Mouse (Mus musculus): ENCODE data around the gene Cnot11. TPM values are rescaled to one million over a fixed set of nuclear protein-coding genes. Genes with fewer than 3 reads are reported as not detected.
A peak's percentile ranks its signal among the peaks of the same experiment; 100 is the strongest.

The Cnot11 gene
- total and polyA plus RNA-seq, 3 experiments = 18.5 to 38.9 (median 23.2) TPM

DNA sequence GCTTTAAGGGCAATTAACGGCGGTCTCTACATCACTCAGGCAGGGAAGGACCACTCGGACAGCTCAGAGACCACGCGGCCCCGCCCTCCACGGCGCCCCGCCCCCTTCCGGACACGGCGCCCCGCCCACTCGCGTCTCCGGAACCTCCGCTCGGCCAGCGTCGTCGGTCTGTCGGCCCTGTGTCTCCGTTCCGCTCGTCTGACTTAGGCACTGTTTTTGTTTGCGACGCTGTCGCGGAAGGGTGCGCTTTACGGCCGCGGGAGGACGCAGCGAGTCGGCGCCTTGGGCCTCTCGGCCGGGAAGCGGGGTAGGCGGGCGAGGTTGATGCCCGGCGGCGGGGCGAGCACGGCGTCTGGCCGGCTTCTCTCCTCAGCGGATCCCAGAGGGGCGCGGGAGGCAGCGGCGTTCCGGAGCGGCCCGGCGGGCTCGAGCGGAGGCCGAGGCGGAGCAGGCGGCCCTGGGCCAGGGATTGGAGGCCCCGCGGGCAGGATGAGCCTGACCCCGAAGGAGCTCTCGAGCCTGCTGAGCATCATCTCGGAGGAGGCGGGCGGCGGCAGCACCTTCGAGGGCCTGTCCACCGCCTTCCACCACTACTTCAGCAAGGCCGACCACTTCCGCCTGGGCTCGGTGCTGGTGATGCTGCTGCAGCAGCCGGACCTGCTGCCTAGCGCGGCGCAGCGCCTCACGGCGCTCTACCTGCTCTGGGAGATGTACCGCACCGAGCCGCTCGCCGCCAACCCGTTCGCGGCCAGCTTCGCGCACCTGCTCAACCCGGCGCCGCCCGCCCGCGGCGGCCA, 921 bp downstream of the Cnot11 start:
- DNase-seq = peak; percentile 99

DNA sequence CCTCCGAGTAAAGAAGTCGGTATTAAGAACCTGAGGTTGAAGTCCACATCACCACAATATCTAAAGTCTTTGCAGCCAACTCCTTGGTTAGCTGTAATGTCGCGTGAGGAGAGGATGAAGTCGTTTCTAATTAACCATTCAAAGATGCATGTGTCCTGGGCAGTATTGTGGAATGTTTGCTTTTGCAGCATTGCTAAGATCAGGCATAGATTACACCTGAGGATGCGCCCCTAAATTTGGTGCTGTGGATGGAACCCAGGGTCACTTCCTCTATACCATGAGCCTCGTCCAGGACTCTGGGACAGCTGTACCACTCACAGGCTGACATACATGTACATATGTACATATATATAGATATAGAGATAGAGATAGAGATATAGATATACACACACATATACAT, 1.9 kb downstream of the Cnot11 start:
- DNase-seq = no peak

DNA sequence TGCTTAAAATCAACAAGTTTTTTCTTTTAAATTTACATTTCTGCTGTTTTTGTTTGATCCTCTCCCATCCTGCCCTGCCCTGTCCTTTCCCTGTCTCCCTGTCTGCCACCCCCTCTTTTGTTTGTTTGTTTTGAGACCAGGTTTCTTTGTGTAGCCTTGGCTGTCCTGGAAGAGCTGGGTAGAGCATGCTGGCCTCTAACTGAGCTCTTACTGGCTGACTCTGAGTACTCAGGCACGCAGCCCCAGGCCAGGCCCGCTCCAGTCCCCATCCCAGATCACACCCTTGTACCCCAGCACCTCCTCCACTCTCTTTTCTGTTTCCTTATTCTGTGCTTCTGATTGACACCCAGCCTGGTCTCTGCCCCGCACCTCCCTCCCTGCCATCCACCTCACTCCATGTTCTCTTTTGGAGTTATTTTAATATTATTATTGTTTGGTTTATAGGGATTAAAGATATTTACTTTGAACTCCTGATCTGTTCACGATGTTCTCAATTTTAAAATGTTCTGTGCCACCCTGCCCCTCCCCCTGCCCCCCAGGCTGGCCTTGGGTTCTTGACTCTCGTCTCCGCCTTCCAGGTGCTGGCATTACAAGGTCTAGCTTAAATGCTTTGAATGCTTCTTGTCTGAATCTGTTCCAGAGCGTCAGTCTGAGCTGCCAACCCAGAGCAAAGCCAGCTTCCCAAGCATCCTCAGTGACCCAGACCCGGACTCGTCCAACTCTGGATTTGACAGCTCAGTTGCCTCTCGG, 3.0 kb downstream of the Cnot11 start:
- peak; percentile 39 for DNase-seq

DNA sequence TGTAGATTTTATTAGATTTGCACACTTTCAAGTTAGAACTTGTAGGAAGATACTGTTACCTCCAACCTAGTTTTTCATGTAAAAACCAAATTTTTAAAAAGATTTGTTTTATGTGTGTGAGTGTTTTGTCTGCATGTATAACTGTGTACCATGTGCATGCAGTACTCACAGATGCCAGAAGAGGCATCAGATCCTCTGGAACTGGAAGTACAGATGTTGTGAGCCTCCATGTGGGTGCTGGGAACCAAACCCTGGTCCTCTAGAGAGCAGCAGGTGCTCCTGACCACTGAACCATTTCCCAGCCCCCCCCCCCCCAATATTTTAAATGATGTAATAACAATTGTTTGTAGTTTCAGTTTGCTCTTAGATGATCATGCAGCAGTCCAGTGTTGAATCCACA, 5.8 kb downstream of the Cnot11 start:
- no peak for DNase-seq

DNA sequence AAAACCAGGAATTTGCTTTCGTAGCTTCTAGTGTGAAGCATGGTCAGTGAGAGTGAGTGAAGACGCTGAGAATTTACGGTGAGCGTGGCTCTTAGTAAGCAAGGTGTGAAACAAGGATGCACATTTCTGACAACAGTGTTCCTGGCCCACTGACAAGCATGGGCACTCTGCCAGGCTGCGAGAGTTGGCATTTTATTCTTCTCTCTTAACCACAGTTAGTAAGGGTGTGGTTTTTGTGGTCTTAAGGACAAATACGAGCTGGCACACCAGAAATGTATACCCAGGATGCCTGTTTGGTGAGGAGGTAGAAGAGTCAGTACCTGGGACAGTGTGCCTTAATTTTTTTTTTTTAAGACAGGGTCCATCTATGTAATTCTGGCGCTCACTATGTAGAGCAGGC, 10.8 kb downstream of the Cnot11 start:
- DNase-seq = no peak

DNA sequence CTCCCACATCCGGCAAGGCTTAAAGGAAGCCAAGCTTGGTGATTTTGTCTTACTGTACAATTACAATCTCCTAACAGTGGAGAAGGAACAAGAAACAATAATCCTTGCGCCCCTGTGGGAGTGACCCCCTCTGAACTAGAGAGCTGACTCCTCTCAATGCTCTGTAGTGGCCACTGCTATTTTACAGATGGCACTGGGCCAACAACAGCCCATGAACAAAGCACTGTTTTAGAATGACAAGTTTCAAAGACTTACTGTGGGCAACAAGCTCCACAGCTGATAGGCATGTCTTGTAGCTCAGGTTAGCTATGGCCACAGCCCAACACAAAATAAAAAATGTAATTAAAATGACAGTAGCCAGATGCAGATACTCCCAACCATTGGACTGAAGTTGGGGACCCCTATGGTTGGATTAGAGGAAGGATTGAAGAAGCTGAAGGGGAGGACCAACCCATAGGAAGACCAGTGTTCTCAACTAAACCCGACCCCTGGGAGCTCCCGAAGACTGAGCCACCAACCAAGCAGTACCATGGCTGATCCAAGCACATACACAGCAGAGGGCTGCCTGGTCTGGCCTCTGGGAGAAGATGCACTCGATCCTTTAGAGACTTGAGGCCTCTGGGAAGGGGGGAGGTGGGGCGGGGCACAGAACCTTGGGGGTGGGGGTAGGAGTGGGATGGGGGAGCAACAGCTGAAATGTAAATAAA, 11.5 kb downstream of the Cnot11 start:
- no peak for DNase-seq

DNA sequence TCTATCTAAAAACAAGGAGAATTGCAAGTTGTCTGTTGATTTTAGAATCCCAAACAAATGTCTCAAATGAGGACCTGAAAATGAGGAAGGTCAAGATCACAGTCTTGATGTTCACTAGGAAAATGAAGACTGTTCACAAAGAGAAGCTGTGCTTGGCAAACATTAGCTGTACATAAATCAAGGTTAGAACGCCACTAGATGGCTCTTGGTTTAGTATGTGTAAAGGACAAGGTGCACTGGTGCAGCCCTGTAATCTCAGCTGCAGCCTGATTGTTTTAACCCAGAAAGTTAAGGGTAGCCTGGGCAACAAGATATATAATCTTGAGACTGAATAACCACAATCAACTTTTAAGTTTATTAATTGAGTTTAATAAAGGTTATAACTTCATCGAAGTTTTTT, 12.4 kb downstream of the Cnot11 start:
- no peak for DNase-seq

DNA sequence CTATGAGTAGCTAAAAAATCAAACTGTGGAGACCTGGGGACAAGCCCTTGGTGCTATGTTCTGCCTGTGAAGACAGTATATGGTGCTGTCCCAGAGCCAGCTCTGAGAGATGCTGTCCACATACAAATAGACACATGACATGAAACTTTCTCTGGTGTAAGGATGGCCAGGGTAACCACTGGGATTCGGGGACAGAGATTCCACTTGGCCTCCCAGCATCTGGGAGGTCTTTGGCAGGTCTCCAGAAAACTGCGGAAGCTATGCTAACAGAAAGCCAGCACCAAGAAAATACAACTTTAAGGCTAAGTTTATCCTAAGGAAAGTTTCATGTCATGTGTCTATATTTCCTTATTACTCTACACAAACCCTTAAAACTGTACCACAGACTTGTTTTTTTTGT, 15.0 kb downstream of the Cnot11 start:
- no peak for DNase-seq

DNA sequence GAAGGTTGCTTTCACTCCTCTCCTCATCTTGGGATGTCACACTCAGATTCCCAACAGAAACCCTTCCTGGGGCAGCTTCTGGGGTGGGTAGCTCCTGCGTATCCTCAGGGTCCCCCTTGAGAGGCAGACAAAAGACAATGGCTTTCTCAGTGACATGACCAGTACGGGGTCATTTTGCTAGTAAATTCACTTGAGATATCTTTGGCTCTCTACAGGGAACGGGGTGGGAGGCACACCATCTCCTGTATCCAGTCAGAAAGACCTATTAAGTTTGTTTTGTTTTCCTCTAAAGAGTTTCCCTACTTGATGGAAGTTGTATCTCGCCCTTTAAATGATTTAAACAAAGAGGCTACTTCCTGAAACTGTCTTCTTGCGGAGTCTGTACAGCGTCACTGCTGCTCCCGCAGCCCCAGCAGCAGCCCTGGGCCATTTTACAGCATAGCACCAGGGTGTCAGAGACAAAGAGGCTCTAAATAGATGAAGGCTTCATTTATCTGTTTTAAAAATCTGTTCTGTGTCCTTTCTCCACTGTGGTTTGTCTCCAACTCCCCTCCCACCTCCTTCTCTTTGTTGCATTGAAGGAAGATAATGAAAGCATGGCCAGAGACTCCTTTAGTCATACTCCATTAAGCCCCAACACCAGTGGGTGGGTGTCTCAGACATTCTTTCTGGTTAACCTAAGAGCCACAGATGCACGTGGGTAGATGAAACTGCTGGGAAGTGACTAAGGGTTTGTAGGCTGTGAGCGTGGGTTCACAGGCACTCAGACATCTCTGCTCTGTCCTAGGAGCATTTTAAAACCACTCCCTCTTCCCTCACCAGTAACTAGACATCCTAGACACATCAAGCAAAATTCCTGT, 21.0 kb downstream of the Cnot11 start:
- no peak for DNase-seq

DNA sequence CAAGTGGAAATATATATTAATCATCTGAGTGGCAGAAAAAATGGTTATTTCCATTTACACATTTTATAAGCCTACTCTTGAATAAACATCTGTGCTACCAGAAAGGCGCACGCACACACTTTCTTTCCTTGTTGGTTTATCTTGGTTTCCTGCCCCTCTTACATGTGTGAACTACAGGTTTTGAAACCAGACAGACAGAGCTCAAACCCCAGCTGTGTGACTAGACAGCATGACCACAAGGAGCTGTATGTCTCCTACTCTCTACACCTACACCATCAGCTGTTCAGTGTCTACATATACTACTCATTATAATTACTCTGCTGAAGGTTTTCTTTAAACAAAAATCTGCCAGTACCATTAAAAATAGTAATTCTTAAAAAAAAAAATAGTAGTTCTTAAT, 24.2 kb downstream of the Cnot11 start:
- DNase-seq = no peak

DNA sequence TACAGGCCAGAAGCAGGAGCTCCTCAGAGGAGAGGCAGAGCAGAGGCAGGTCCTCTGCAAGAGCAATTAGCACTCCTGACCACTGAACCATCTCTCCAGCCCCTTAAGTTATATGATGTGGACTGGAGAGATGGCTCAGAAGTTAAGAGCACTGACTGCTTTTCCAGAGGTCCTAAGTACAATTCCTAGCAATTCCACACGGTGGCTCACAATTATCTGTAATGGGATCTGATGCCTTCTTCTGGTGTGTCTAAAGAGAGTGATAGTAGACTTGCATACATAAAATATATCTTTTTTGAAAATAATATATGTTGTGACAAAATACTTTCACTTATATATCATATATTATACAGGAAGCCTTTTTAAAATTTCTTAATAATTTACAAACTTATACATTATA, 27.1 kb downstream of the Cnot11 start:
- DNase-seq = no peak

DNA sequence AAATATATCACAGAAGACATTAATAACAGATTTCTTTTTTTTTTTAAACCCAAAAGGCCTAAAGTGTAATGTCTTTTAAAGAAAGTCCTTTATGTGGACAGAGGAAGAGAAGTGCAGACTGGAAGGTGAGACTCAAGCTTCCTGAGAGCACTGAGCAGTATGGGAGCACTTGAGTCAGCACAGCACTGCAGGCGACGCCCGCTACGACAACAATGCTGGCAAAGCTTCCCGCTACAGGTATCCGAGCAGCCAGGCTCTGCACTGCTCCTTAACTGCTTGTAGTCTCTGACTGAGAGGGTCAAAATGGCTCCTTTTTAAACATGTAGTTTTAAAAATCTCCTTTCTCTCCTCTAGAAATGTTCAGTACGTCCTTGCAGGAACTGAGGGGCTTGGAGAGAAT, 28.4 kb downstream of the Cnot11 start:
- DNase-seq = no peak

DNA sequence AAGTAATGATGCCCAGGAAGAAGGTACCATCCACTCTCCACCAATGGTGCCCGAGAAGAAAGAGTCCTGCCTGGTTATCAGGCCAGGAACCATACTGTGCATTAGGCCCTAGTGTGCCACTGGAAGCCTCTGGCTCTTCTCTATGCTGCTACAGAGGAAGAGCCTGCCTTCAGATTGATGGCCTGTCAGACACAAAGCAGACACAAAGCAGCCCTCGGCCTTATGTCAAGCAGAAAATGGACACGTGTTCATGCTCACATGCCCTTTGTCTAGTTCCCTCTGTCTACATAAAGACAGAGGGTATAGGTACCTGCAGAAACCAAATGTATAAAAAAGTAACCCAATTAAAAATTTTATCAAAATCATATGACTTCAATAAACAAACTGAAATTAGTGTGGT, 29.8 kb downstream of the Cnot11 start:
- DNase-seq = no peak

DNA sequence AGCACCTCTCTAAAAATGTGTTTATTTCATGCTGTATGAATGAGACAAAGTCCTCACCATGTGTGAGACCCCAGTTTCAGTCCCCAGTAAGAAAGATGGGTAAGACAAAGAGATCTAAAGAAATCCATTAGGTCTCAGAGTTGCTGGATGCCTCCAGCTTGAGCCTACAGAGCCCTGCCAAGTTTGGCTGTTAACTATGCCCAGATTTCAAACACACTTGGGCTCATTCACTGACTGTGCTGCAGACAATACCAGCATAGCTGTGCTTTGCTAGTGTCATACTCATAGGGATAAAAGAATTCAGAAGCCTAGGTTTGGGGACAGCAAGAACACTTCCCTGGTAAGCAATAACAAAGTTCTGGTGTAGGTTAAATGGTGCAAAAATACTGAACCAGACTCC, 33.3 kb downstream of the Cnot11 start:
- DNase-seq = no peak

DNA sequence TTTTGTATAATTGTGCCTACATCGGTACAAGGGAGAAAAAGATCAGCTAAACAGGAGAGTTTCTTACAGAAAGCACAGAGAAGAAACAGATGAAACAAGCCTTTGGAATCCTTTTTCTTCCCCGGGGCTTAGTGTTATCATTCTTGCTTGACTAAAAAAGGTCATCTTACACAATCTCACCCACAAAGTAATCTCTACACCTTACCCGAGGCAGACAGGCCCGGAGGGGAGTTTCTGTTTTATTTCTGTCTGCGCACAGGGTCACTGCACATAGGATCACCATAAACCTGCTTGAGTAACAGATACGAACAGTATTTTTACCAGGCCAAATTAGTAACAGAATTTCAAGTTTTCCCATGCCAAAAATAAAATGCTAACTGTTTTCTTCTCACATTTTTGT, 36.9 kb downstream of the Cnot11 start:
- no peak for DNase-seq

DNA sequence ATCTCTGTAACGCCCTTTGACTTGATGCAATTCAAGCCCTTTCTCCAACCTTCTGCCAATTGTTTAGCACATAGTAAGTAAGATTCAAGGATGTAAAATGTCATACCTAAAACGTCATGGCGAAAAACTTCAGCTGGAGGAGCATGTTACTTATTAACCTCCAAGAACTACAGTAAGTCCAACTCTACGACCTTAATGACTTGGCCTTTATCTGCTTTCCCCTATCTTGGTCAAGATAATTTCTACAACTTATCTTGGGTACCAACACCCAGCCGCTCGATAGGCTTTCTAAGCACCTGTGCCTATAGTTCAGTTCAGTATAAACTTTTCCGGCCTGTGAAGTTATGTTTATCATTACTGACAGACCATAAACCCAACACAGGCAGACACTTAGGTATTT, 39.1 kb downstream of the Cnot11 start:
- DNase-seq = no peak

DNA sequence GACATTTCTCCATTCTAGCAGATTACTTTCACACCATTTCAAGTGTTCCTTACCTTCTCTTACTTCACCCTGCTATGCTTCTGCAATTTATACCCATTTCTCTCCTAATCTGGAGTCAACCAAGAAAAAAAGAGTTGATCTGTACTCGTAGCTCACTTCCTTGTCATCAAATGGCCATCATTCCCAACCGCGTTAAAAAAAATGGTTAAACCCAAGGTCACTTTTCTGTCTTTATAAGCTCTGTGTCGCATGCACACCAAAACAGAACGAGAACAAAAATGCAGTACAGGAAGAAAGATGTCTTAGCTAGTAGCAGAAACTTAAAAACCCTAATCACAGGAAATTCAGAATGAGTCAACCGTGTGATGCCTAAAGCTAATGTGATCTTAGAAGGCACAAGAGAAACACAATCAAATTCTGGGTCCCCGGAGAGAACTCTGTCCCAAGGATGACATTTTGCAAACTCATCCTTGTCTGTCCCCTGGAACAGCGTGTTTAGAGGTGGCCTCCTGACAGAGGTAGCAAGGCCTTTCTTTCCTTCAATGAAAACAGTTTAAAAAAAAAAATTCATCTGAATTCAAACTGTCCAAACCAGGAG, 41.1 kb downstream of the Cnot11 start:
- DNase-seq = no peak

DNA sequence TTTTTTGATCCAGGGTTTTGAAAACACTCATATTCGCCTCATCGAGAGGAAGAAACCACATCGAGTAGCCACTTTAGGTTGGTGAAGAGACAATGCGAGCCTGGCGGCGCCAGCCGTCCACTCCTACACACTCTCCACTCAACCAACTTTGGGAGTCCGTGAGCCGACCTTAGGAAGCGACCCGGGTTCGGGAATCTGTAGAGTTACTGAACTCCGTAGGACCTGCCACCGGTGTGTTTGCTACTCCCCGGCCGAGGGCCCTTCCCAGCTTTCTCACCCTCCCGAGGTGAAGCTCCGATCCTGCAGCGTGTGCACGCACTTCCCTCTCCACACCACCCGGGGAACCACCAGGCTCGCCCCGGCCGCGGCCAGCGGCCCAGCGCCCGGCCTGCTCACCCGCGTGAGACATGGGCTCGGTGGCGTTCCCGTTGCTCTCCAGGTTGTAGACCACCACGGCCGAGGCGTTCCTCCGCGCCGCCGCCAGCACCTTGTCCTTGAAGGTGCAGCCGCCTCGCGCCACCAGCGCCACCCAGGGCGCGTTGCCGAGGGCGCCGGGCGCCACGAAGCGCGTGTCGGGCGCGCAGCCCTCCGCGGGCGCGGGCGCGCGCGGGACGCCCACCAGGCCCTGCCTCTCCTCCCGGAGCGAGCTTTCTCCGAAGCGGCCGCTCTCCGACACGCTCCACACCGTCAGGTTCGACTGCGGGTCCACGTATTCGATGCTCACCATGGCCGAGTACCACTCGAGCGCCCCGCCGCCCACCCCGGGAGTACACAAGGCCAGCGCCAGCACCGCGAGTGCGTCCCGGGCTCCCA, 41.8 kb downstream of the Cnot11 start:
- peak; percentile 79 for DNase-seq

DNA sequence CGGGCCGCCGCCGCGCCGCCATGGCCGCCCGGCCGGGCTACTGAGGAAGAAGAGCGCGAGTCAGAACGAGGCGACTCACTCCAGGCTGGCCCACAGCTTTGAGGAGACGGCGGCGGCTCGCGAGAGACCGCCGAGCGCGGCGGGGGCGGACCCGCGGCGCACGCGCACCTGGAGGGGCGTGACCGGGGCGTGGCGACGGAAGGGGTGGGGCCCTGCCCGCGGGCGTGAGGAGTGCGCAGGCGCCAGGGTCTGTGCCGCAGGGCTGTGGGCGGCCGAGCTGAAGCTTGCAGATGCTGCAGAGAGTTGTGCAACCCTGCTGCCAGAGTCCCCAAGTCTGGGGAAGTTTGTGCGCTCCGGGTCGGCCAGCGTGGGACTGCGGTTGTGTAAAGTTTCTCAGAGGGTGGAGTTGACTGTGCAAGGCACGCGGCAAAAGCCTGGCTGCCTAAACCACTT, 42.5 kb downstream of the Cnot11 start, which contains the start of gene Rnf149:
TSS of gene Rnf149 (minus strand) at position 153 of the 453 bp plus-strand sequence.
- DNase-seq = peak; percentile 98

DNA sequence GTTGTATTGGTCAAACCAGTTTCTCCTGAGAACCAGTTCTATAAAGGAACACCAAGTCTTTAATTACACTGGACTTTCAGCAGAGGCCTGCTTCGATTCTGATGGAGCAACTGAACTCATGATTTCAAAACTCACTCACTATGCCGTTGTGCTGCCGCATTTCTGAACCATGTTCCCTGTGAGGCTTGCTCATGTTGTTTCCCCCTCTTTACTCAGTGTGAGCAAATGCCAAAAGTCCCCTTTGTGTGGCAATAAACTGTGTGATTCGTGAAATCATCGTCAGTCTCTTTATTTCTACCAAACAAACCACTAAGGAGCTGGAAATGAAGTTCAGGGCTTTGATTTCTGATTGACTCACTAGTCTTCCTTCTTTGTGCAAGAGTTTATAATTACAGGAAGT, 43.7 kb downstream of the Cnot11 start:
- no peak for DNase-seq

DNA sequence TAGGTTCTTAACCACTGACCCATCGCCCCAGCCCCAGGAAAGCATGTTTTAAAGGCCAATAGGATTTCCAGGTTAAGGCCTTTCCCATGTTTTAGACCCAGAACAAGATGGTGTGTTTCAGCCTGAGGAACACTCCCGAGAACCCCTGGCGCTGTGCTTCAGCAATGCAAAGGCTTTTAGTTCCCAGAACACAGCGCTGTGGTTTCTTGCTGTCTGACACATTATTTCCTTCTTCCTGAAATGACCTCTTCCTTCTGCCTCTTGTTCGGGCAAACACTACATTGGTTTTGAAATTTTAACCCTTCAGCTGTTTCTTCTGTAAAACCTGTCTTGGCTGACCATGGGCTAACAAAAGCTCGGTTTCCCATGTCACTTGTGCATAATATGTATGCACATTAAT, 44.3 kb downstream of the Cnot11 start:
- no peak for DNase-seq

All from adrenal gland, adult 2 months (tissue).